Mouse (Mus musculus): ENCODE results near the gene Sntg2. TPM values are rescaled to one million over a fixed set of nuclear protein-coding genes. Genes with fewer than 3 reads are reported as not detected.

The Sntg2 gene
- total RNA-seq, 4 experiments from 2014 or later, result 0.34 to 0.41 TPM; not detected in 2

Other genes with a start within 250 kb of the Sntg2 start
- gene Tpo, start 240.8 kb downstream of the Sntg2 start, total RNA-seq (2022), result not detected
- gene Tmem18, start 211.1 kb upstream of the Sntg2 start, total RNA-seq (2022), result 1 to 10 TPM; 3.9 to 7.7 (median 6.4) TPM